Mouse (Mus musculus): ENCODE results near the gene Nfib. TPM values are rescaled to one million over a fixed set of nuclear protein-coding genes. Genes with fewer than 3 reads are reported as not detected.
"Not testable (repeated sequence)": the region's sequence is repeated elsewhere in the genome, so short reads cannot be mapped to it uniquely, and the experiment has no call there.

Gene Nfib
- polyA plus RNA-seq, 1 experiment from 2014 or later = 52.1 TPM

- Histone ChIP-seq H3K27me3 (replicated peaks; ENCODE audit: insufficient read depth, low read length) (no peaks in the 10 kb centered on the region), H3K9ac (replicated peaks; ENCODE audit: low read depth) (no peak overlapping the region), H3K9me3 (ENCODE audit: low read length) (no peaks in the 10 kb centered on the region), H3K27ac (ENCODE audit: low read length) (0 out of 2 replicates have a peak overlapping the region, but pooled peaks have one; percentile 34), H3K4me2 (replicated peaks; ENCODE audit: low read depth, low read length) (no peak overlapping the region), H3K4me3 (ENCODE audit: low read depth, low read length) (no peak overlapping the region), H3K4me1 (ENCODE audit: insufficient read depth, low read depth, low read length) (peaks cover 3% of the 10 kb centered on the region; the same call in 1 of the 2 replicates), H3K36me3 (ENCODE audit: insufficient read depth, low read length) (no peaks in the 10 kb centered on the region)
- TF ChIP-seq CTCF (IDR thresholded peaks at IDR 0.05) (no peak), EP300 (IDR thresholded peaks at IDR 0.05) (peak; percentile 53)
- DNase-seq (ENCODE audit: low spot score) (peak; percentile 43), ATAC-seq (peak; percentile 74)
- 52% methylated on average over 4 of the region's 4 CpGs for WGBS
Measured at GRCm38 (mm10) chr4:82273049-82273754, 432.3 kb downstream of the Nfib start.

DNA sequence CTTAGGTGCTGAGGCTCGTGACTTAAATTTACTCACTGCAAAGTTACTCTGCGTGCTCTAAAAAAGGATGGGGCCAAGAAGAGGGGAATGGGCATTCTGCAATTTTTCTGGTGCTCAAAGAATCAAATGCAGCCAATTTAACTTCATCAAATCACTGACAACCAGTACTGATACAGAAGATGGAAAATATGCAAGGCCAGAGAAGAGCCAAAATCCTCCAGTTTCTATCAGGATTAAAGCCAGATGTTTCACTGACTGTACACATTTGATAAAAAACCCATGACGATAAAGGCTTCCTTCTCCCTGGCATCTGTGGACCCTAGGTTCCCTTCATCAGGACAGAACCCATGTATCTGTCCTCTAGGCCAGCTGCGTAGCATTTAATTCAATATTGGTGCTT is 433.5 kb downstream of the Nfib start:
- H3K27ac ChIP-seq (ENCODE audit: low read length) = no peak overlapping the region
- peaks cover 3% of the 10 kb centered on the region; the same call in 1 of the 2 replicates for H3K4me1 ChIP-seq (ENCODE audit: insufficient read depth, low read depth, low read length)
- no peaks in the 10 kb centered on the region for H3K36me3 ChIP-seq (ENCODE audit: insufficient read depth, low read length)
- ATAC-seq (no peak), DNase-seq (ENCODE audit: low spot score) (peak; percentile 31)
- no peaks in the 10 kb centered on the region for H3K9me3 ChIP-seq (ENCODE audit: low read length)
- H3K4me2 ChIP-seq (replicated peaks; ENCODE audit: low read depth, low read length) = no peak overlapping the region
- no peak for TF ChIP-seq EP300 (IDR thresholded peaks at IDR 0.05)
- no peak for TF ChIP-seq CTCF (IDR thresholded peaks at IDR 0.05)
- 55% methylated on average over 4 of the region's 4 CpGs for WGBS
- no peak overlapping the region for H3K4me3 ChIP-seq (ENCODE audit: low read depth, low read length)
- no peak overlapping the region for H3K9ac ChIP-seq (replicated peaks; ENCODE audit: low read depth)
- no peaks in the 10 kb centered on the region for H3K27me3 ChIP-seq (replicated peaks; ENCODE audit: insufficient read depth, low read length)

DNA sequence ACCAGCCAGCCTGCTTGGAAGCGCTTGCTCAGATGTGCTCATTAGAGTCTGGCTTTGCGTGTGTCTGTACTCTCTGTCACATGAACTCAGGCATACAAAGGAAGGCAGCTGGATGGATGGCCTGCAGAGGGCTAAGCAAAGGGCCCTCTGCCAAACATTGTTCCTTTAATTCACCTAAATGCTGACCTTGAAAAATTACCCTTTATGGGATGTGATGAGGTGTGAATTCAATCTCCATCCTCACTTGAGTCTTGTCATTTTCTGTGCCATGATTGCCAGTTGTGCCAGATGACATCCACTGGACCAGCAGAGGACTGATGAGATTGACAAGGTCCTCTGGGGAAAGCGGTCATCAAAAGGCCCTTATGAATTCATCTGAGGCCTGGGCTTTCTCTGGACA is 434.0 kb downstream of the Nfib start:
- H3K36me3 ChIP-seq (ENCODE audit: insufficient read depth, low read length) = no peaks in the 10 kb centered on the region
- H3K9ac ChIP-seq (replicated peaks; ENCODE audit: low read depth) = no peak overlapping the region
- H3K27me3 ChIP-seq (replicated peaks; ENCODE audit: insufficient read depth, low read length) = no peaks in the 10 kb centered on the region
- 58% methylated on average over 3 of the region's 3 CpGs for WGBS
- TF ChIP-seq CTCF (IDR thresholded peaks at IDR 0.05) (peak; percentile 21; the same call in 1 of the 2 replicates), EP300 (IDR thresholded peaks at IDR 0.05) (no peak)
- H3K4me1 ChIP-seq (ENCODE audit: insufficient read depth, low read depth, low read length) = peaks cover 3% of the 10 kb centered on the region; the same call in 1 of the 2 replicates
- ATAC-seq (no peak), DNase-seq (ENCODE audit: low spot score) (peak; percentile 25)
- H3K9me3 ChIP-seq (ENCODE audit: low read length) = no peaks in the 10 kb centered on the region
- no peak overlapping the region for H3K4me2 ChIP-seq (replicated peaks; ENCODE audit: low read depth, low read length)
- no peak overlapping the region for H3K4me3 ChIP-seq (ENCODE audit: low read depth, low read length)
- H3K27ac ChIP-seq (ENCODE audit: low read length) = no peak overlapping the region

DNA sequence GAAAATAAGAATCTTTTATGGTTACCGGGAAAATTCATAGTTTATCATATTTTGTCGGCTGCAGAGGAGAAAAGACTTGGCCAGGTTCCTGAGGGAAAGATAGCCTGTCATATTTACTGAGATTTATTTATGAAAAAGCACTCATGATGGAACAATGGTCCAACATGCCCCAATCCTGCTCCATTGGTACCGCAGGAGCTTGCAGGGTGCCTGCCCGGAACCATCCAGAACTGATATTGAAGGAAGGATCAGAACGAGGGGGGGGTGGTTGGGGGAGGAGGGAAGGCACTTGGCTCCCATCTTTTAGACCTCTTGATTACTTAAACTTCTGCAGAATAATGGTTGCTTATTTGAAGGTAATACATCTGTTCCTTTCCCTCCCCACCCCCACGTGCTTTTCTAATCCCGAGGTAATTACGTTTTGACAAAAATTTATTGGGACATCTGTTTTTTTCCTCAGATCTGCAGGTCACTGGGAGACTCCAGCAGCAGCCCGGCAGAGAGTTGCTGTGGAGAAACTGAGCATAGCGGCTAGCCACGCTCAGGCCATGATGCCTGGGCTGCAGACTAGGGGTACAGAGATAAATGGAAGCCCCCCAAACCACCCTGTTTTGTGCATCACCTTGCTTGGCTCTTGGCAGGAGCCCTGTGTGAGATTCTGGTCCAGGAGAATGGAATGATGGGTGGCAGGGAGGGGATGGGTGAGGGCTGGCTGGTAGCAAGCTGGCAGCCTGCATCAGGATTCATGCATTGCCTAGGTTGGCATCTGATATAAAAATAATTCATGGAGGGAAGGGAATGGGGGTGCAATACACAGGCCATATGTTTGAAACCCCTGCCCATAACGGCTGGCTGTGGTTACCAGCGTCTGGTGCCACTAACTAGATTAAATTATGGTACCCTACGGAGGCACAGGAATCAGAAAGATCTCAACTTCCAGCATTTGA is 437.4 kb downstream of the Nfib start:
- ATAC-seq (no peak), DNase-seq (ENCODE audit: low spot score) (no peak)
- Histone ChIP-seq H3K36me3 (ENCODE audit: insufficient read depth, low read length) (no peaks in the 10 kb centered on the region), H3K27ac (ENCODE audit: low read length) (no peak overlapping the region), H3K4me2 (replicated peaks; ENCODE audit: low read depth, low read length) (no peak overlapping the region), H3K9me3 (ENCODE audit: low read length) (no peaks in the 10 kb centered on the region), H3K4me3 (ENCODE audit: low read depth, low read length) (no peak overlapping the region), H3K4me1 (ENCODE audit: insufficient read depth, low read depth, low read length) (peaks cover 6% of the 10 kb centered on the region; the same call in 1 of the 2 replicates), H3K27me3 (replicated peaks; ENCODE audit: insufficient read depth, low read length) (no peaks in the 10 kb centered on the region), H3K9ac (replicated peaks; ENCODE audit: low read depth) (no peak overlapping the region)
- WGBS = 68% methylated on average over 14 of the region's 14 CpGs
- TF ChIP-seq CTCF (IDR thresholded peaks at IDR 0.05) (no peak), EP300 (IDR thresholded peaks at IDR 0.05) (no peak)

DNA sequence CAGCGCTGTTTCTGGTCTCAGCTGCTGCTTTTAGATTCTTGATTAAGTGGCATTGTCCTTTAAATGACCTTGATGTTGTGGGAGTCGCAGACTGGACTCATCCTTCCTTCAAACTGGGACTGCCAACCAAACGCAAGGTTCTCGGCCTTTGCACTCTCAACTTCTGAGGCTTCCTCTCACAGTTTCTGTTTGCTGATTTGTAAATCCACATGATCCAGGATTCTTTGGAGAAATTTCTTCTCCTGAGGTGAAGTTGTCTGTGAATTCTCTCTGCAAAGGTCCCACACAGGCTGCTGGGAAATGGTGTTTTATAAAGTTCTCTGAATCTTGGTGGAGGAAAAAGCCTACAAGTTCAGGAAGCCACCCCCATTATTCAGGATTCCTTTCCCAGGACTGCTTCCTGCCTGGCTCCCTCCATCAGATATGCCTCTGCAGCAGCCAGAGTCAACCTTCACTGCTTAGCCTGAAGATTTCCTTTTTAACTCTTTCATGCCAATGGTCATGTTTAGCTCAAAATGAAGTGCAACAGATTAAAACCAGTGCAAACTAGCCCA is 439.4 kb downstream of the Nfib start:
- H3K4me2 ChIP-seq (replicated peaks; ENCODE audit: low read depth, low read length) = no peak overlapping the region
- WGBS = 16% methylated on average over 4 of the region's 4 CpGs
- H3K9me3 ChIP-seq (ENCODE audit: low read length) = no peaks in the 10 kb centered on the region
- ATAC-seq (0 out of 2 replicates have a peak, but pooled peaks have one; percentile 21), DNase-seq (ENCODE audit: low spot score) (no peak)
- H3K36me3 ChIP-seq (ENCODE audit: insufficient read depth, low read length) = no peaks in the 10 kb centered on the region
- no peak overlapping the region for H3K4me3 ChIP-seq (ENCODE audit: low read depth, low read length)
- no peaks in the 10 kb centered on the region for H3K27me3 ChIP-seq (replicated peaks; ENCODE audit: insufficient read depth, low read length)
- H3K27ac ChIP-seq (ENCODE audit: low read length) = no peak overlapping the region
- TF ChIP-seq EP300 (IDR thresholded peaks at IDR 0.05) (no peak; the same call in 1 of the 2 replicates), CTCF (IDR thresholded peaks at IDR 0.05) (no peak)
- H3K4me1 ChIP-seq (ENCODE audit: insufficient read depth, low read depth, low read length) = peaks cover 4% of the 10 kb centered on the region; the same call in 1 of the 2 replicates
- H3K9ac ChIP-seq (replicated peaks; ENCODE audit: low read depth) = no peak overlapping the region

- DNase-seq (ENCODE audit: low spot score); H3K36me3 ChIP-seq (ENCODE audit: insufficient read depth, low read length); H3K27me3 ChIP-seq (replicated peaks; ENCODE audit: insufficient read depth, low read length); H3K4me3 ChIP-seq (ENCODE audit: low read depth, low read length); ATAC-seq; H3K9ac ChIP-seq (replicated peaks; ENCODE audit: low read depth); H3K27ac ChIP-seq (ENCODE audit: low read length); H3K4me1 ChIP-seq (ENCODE audit: insufficient read depth, low read depth, low read length); H3K9me3 ChIP-seq (ENCODE audit: low read length); H3K4me2 ChIP-seq (replicated peaks; ENCODE audit: low read depth, low read length): not testable (repeated sequence)
- WGBS = 100% methylated on average over 1 of the region's 1 CpGs
Measured at GRCm38 (mm10) chr4:82258545-82258944, 447.0 kb downstream of the Nfib start.

Data from lung, postnatal 0 days (tissue).